Mouse (Mus musculus): ENCODE data around the gene Upp1.
A peak's percentile ranks its signal among the peaks of the same experiment; 100 is the strongest.
"Not testable (repeated sequence)": the region's sequence is repeated elsewhere in the genome, so short reads cannot be mapped to it uniquely, and the experiment has no call there.

Upp1 gene

DNA sequence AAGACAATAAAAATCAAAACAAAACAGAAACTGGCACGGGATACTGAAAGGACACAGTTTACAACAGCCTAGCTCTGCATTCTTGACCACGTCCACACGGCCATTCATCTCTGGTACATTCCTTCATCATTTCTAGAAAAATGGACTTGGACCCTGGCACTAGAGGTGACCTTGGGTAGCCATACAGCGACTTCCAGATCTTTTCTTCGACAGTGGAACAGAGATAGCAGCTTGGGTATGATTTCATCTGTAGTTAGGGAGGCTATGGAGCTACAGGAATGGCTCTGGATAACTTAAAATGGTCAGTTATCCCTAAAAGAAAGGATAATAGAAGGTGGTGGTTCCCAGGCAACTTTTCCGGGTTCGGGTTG, at the start of gene Upp1:
Upp1 (plus strand) TSS at position 54 of the 371 bp plus-strand sequence.
- no peak for DNase-seq (ENCODE audit: low read depth, low spot score)

DNA sequence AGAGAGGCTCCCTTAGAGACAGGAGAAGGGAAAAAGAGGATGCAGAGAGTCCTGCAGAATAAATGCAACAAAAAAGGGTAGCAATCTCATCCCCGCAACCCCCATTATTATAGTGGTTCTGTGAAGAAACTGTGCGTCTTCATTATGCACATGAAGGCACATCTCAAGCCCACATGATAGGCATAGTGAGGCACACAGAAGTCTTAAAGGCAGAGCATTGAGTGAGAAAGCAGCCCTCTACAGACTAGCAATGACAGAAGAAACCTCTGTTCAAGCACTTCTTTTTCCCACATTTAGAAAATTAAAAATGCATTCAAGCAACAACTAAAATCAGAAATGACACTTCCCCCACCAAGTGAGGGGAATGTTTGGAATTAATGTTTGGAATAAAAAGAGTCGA, 41.5 kb upstream of the Upp1 start:
- no peak for DNase-seq (ENCODE audit: low read depth, low spot score)

DNA sequence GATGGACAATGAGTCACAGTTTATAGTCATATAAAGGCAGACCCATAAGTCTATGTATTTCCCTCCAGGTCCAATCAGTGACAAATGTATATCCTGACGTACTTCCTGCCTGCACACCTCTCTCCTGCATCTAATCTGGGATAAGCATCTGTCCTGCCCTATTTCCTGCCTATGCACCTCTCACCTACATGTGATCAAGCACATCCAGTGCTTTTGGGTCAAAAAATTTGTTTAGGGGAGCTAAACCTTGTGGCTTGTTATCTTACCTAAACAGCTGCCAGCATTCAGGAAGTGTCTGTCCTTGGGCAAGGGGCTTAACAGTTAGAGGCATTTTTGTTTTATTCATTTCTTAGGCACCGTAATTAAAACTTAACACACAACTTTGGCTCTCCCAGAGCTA, 4.7 kb upstream of the Upp1 start:
- no peak for DNase-seq (ENCODE audit: low read depth, low spot score)

DNA sequence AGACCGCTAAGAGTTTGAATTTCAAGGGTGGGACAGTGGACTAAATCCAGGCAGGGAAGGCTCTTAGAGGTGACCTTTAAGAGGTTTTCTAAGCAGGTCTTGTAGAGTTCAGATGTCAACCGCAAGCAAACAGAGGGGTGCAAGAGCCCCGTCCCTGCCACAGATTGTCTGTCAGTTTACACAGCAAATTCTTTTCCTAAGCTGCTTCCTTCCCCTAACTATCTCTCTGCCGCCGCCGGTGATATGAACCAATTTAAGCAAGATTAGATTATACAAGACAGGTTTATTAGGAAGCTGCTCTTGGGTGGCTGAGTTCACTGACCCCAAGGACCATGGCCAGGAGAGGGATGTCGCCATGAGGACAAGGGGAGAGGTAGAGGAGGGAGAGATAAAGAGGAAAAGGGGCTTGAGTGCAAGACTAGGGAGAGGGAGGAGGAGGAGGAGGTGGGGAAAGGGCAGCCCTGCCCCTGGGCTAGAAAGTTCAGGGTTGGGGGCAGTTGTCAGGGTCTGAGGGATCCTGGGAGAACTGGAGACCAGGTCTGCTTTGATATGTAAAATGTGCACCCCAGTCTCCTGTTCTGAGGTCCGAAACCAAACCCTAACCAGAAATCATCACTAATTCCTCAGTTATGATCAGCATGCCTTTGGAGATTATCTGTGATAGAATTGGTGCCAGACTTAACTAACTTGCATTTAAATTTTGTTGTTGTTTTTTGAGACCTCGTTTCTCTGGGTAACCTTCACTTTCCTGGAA, 2.4 kb upstream of the Upp1 start:
- peak; percentile 52 for DNase-seq (ENCODE audit: low read depth, low spot score)

GRCm38 (mm10) chr11:9116121-9116520, 1.8 kb upstream of the Upp1 start:
- DNase-seq (ENCODE audit: low read depth, low spot score) = peak; percentile 87

DNA sequence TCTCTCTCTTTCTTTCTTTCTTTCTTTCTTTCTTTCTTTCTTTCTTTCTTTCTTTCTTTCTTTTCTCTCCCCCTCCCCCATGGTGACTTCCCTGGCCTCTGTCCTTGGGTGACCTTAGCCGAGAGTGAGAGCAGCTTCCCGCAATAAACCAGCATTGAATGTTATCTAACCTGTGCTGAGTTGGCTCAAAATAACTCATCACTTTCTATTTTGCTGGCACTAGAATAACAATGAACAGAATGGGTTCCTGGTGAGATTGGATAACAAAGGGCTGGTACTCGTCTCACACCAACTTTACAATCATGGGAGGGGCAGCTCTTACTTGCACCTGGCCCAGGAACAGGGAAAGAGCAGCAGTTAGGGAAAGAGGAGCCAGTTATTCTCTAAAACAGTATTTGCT, 987 bp upstream of the Upp1 start:
- DNase-seq (ENCODE audit: low read depth, low spot score) = peak; percentile 79

DNA sequence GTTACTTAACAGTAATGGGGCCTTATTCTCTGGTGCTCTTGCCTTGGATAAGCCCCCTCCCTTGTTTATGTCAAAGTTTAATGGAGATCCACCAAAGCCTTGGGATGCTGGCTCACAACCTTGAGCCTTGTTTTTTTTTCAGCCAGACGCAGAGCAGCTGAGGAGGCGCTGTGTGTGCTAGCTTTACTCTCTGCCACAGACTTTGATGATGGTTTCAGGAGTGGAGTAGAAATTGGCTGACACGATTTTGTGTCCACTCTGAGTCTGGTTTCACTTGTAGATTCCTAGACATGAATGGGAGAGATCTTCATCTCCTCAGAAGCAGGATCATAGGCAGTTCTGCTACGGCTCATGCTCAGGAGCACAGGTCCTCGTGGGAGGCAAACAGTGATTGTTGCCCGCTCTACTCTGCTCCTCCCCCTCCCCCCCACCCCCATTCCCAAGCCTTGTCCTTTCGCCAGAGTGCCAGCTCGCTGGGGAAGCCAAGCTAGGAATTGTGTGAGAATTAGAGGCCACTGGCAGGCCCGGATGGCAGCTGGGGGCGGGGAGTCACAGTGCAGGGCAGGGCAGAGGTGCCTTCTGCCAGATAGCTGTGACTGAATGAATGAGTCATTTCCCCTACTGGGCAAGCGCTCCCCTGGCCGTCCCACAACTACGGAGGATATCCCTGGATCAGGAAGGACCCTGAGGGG, 399 bp upstream of the Upp1 start:
- DNase-seq (ENCODE audit: low read depth, low spot score) = peak; percentile 48

DNA sequence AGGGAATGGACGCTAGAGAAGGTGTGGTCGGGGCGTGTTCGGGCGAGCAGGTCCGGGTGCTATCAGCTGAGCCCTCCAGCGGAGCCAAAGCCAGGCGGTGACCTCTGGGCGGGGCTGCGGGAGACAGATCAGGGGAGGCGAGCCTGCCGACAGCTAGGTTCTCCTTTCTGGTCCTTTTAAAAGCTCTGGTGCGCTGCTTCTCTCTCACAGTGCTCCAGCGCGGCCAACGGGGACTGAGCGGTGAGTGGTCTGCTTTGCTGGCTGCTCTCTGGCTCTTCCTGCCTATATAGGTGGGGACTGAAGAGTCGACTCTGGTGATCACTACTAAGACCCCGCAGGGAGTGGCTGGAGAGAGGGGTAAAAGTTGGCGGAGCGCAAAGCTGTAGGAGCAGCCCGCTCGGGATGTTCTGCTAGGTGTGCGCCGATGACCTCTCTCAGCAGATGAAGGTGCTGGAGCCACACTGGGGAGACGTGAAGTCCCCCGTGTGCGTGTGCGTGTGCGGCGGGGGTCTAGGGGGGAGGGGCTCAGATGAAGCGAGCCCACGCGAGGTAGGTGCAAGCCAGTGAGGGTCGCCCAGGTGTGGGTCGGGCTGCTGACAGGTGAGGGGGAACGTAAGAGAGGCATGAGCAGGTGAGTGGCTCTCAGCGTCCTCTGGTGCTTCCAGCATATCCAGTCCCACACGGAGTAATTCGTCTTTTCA, 668 bp downstream of the Upp1 start:
- peak; percentile 54 for DNase-seq (ENCODE audit: low read depth, low spot score)

- DNase-seq (ENCODE audit: low read depth, low spot score) = no peak
Measured at GRCm38 (mm10) chr11:9119231-9120020, 1.5 kb downstream of the Upp1 start.

DNA sequence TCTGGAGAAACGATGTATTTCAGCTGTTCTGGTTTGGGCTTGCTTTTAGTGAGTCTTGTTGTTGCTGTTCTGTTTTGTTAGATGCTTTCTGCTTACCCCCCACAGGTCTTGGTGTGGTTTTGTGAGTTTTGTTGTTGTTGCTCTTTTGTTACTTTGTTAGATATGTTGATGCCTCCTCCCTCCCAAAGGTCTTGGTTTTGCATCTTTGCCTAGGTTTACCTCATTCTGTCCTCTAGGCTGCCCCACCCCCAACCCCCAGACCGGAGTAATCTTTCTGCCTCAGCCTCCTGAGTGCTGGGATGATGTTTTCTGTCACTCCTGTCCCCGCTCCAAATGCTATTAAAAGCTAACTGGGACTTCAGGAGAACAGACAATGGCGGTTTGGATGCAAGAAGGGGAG, 4.4 kb downstream of the Upp1 start:
- no peak for DNase-seq (ENCODE audit: low read depth, low spot score)

DNA sequence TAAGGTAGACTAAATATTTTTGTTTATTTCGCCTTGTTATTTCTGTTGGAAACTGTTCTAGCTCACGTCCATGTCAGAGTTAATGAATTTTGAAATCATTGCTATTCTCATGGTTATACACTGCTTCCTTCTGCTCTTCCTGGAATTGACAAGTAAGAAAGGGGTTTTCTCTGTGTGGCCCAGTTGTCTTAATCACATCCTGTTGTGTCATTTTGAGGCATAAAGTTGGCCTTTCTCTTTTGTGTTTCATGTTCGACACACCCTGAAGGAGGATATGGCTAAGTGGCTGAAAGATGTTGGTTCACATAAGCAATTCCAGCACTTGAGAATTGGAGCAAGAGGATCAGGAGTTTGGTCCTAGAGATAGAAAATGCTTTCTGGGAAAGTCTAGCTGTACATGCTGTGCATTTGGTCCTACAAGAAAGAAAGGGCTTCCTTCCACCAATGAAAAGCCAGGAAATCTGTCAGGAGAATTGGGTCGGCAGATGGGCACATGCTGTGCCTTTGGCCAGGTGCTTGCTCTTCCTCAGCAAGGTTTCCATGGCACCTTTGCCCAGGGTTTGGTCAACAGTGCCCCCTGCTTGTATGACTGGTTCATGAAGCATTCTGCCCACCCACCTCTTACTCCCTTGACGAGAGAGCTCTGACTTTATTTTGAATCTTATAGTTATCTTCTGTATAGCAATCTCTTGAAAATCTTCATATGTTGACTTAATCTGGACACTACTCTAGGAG, 8.6 kb downstream of the Upp1 start:
- no peak for DNase-seq (ENCODE audit: low read depth, low spot score)

DNA sequence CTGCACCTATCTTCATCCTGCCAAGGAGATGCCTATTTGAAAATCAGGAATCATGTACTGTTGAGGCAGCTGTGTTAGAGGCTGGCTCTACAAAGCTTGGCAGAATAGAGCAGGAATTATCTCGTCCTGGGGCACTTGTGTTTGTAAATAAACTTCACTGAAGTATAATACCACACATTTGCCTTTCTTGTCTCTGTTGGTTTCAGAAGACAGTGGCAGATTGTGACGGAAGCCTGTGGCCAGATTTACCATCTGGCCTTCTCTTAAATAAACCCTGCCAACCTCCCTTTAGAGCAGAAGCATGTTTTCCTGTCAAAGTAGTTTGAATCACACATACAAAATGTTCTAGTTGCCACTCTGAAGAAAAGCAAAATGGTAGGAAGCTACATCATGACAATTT, 10.2 kb downstream of the Upp1 start:
- DNase-seq (ENCODE audit: low read depth, low spot score) = no peak

GRCm38 (mm10) chr11:9129528-9129927, 11.6 kb downstream of the Upp1 start:
- DNase-seq (ENCODE audit: low read depth, low spot score) = no peak

- no peak for DNase-seq (ENCODE audit: low read depth, low spot score)
Measured at GRCm38 (mm10) chr11:9131688-9132087, 13.8 kb downstream of the Upp1 start.

DNA sequence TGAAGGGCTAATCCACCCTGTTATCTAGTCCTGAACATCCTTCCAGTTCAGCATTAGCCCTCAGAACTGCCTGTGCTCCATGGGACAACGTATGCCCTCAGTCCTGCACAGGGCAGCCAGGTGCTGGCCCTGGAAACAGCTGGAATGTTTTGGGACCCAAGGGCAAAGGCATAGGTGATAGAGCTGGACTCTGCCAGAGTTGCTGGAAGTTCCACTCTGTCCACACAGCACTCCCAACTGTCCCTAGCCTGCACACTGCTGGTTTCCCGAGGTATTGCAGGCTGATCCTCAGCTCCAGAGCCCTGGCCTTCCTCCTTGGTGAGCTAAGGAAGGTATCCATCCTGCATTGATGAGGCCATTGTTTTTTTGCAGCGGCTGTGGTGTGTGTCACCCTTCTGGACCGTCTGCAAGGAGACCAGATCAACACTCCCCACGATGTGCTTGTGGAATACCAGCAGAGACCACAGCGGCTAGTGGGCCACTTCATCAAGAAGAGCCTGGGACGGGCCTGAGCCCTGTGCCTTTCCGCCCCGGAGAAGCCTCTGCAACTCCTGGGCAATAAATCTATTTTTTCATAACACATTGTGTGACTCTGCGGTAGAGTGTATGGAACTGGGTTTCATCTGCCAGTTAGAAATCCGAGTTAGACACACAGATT, 17.8 kb downstream of the Upp1 start:
- DNase-seq (ENCODE audit: low read depth, low spot score) = no peak

DNA sequence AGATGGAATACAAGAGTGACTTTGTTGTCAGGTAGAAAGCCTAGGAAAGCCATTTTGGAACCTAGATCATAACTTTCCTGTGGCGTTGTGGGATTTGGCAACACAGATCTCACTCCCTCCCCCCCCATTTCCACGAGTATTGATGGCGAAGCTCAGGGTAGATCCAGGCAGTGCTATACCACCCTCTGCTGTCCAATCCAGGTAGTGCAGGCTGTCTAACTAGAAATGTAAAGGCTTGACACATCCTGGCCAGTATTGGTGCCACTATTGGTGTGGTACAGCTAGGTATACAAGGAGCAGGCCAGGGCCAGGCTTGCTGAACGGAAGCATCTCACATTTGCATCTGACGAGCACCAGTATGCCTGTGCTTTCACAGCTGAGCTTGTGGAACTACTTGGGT, 18.6 kb downstream of the Upp1 start:
- no peak for DNase-seq (ENCODE audit: low read depth, low spot score)

GRCm38 (mm10) chr11:9145113-9145512, 27.2 kb downstream of the Upp1 start:
- DNase-seq (ENCODE audit: low read depth, low spot score) = no peak

DNA sequence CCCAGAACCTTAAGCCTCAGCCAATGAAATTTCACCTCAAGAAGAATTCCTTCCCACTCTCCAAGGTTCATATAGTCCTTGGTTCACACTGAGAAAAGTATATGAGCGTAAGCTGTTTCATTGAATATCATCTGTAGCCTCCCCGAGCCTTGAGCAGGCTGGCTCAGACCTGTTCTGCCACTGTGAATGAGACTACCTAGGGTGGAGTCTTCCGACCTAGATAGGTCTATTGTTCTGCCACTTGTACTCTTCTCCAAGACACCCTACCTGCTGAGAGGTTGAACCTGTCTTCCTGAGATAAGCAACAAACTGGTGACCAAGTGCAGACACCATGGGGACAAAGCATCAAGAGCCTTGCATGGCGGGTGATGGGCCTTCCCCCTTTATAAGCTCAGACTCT, 28.2 kb downstream of the Upp1 start:
- DNase-seq (ENCODE audit: low read depth, low spot score) = no peak

DNA sequence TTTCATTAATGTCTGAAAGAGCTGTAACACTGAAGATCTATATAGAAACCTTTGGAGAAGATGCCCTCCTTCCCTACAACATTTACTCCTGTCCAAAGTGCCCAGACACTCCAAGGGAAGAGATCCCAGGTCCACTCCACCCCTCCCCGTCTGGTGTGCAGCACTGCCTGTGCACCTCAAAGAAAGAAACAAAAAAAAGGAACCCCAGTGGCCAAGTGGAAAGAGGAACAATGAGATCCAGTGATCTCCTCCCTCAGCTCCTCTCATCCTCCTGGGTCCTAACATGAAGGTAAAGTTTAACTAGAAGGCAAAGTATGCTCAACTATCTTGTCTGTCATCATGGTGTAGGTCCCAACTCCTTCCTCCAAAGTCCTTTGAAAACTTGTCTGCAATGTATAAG, 28.8 kb downstream of the Upp1 start:
- DNase-seq (ENCODE audit: low read depth, low spot score) = no peak

- DNase-seq (ENCODE audit: low read depth, low spot score) = no peak
Measured at GRCm38 (mm10) chr11:9148206-9148605, 30.3 kb downstream of the Upp1 start.

- not testable (repeated sequence) for DNase-seq (ENCODE audit: low read depth, low spot score)
Measured at GRCm38 (mm10) chr11:9150403-9150802, 32.5 kb downstream of the Upp1 start.

Data from WW6 (cell line).